Mouse (Mus musculus) adrenal gland, adult 2 months (tissue): Measurements from ENCODE around the gene Klra10. TPM values are rescaled to one million over a fixed set of nuclear protein-coding genes. Genes with fewer than 3 reads are reported as not detected.
"Not testable (repeated sequence)": the region's sequence is repeated elsewhere in the genome, so short reads cannot be mapped to it uniquely, and the experiment has no call there.

ENCODE experiments used
- DNase-seq: peaks from one replicate; pipeline ENCODE4 v3.0.0; 2021
- long read RNA-seq: library from polyadenylated mRNA; stranded (forward); transcript quantifications from one replicate; pipeline ENCODE4 v2.0.0, GENCODE M21; 2021
- polyA plus RNA-seq: library from polyadenylated mRNA; depleted of rRNA; stranded (reverse); fragments of >200 nt; gene quantifications from 2 replicates; pipeline ENCODE4 v1.2.3, GENCODE M21; 2012; rRNA removed
- total RNA-seq, 2 experiments: library from RNA; stranded (reverse); gene quantifications; 2 replicates each; pipeline ENCODE4 v1.2.3; 2021

Gene Klra10
- total RNA-seq (not detected), polyA plus RNA-seq (not detected in 2 replicates)
- long read RNA-seq: 0 reads

- not testable (repeated sequence) for DNase-seq
These were observed at the start of gene Klra10 for GRCm38 (mm10) chr6:130281828-130282227. TSS of gene Klra10 (minus strand) at chr6:130281928.

- DNase-seq: no peak
These were observed 6.4 kb upstream of the Klra10 start for GRCm38 (mm10) chr6:130287984-130288649.

DNA sequence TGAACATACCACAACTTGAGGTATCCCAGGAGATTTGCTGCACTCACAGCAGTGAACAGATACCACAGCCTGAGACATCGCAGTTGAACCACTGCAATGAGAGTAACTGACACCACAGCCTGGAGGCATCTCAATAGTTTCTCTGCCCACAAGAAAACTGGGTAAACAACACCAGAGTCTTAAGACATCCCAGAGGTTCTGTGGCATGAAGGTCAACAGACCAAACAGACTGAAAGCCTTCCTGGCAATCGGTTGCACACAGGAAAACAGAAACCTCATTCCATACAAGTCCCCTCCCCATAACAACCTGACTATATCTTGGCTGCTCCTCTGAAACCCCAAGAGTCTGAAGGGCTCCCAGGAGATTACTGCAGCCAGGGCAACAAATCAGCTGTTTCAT is 26.4 kb downstream of the Klra10 start:
- DNase-seq: no peak

- no peak for DNase-seq
These were observed 44.2 kb downstream of the Klra10 start for GRCm38 (mm10) chr6:130237536-130237935.

DNA sequence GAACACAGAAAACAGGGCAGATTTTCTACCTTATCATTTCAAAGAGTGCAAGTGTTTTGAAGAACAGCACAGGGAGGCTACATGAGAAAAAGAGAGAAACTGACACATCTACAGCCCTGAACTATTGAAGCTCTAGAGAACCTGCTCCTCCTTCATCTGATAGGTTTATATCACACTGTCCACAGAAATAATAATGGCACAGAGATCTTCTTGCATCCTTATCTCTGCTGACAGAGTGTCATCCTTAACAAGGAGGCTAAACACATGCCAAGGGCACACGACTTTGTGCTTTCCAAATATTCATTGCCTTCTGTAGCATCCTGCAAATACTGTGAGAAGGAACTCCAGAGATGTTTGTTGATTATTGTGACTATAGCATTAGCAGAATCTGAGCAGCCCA is 45.1 kb downstream of the Klra10 start:
- no peak for DNase-seq

- no peak for DNase-seq
These were observed 48.5 kb downstream of the Klra10 start, which contains the start of gene Klra7 for GRCm38 (mm10) chr6:130233222-130233621. TSS of gene Klra7 (minus strand) at chr6:130233322.

Other genes with a start within 250 kb of the Klra10 start
- gene Klra4, start 214.7 kb downstream of the Klra10 start, total RNA-seq: under 1 TPM in 1 of 2 experiments, not detected in 1; 0.86 TPM
- gene Klra4, start 214.7 kb downstream of the Klra10 start, polyA plus RNA-seq: not detected in 2 replicates
- under 1 TPM in 1 of 2 experiments, not detected in 1; 0.24 TPM for gene Klra8, start 152.0 kb downstream of the Klra10 start, total RNA-seq
- gene Klra8, start 152.0 kb downstream of the Klra10 start, polyA plus RNA-seq: not detected in 2 replicates
- not detected for gene Klra9, start 88.8 kb downstream of the Klra10 start, total RNA-seq
- not detected in 2 replicates for gene Klra9, start 88.8 kb downstream of the Klra10 start, polyA plus RNA-seq
- not detected for gene Klra7, start 48.6 kb downstream of the Klra10 start, total RNA-seq
- gene Klra7, start 48.6 kb downstream of the Klra10 start, polyA plus RNA-seq: not detected in 2 replicates
- not detected for gene Klra3, start 55.6 kb upstream of the Klra10 start, total RNA-seq
- not detected in 2 replicates for gene Klra3, start 55.6 kb upstream of the Klra10 start, polyA plus RNA-seq
- not detected for gene Klra1, start 104.9 kb upstream of the Klra10 start, total RNA-seq
- gene Klra1, start 104.9 kb upstream of the Klra10 start, polyA plus RNA-seq: not detected in 2 replicates